Mouse (Mus musculus) embryonic facial prominence, embryonic 14.5 days (tissue): ENCODE data around the gene Bri3. TPM values are rescaled to one million over a fixed set of nuclear protein-coding genes. Genes with fewer than 3 reads are reported as not detected.

Experiments
- ATAC-seq: fragments of 200-750 bp; cut with Nextera tagmentation; 2 replicates; pipeline ENCODE4 v1.8.0; 2017; ENCODE audit warnings: low read depth, moderate number of reproducible peaks, moderate TSS enrichment
- DNase-seq: peaks from one replicate; pipeline ENCODE4 v3.0.0-alpha.2; 2015; ENCODE audit warnings: low spot score
- H3K27ac ChIP-seq: fragments of 300-500 bp; sonication (generic); replicated peaks from 2 replicates; pipeline ENCODE4 v1.5.1; 2014; ENCODE audit warnings: low read depth, mild to moderate bottlenecking, low read length, moderate library complexity
- H3K27me3 ChIP-seq: fragments of 300-500 bp; sonication (generic); replicated peaks from 2 replicates; pipeline ENCODE4 v1.6.1; 2014; ENCODE audit warnings: low read length; ENCODE audit not compliant: control insufficient read depth, insufficient read depth
- H3K36me3 ChIP-seq: fragments of 300-500 bp; sonication (generic); 2 replicates; pipeline ENCODE4 v1.6.1; 2014; ENCODE audit warnings: low read length, mixed read lengths; ENCODE audit not compliant: control insufficient read depth, insufficient read depth
- H3K4me1 ChIP-seq: fragments of 300-500 bp; sonication (generic); 2 replicates; pipeline ENCODE4 v1.6.1; 2014; ENCODE audit warnings: antibody characterized with exemption, low read length; ENCODE audit not compliant: control insufficient read depth, insufficient read depth
- H3K4me2 ChIP-seq: fragments of 300-500 bp; sonication (generic); 2 replicates; pipeline ENCODE4 v1.6.1; 2014; ENCODE audit warnings: low read depth, mild to moderate bottlenecking, low read length, moderate library complexity, mixed read lengths
- H3K4me3 ChIP-seq: fragments of 300-500 bp; sonication (generic); 2 replicates; pipeline ENCODE4 v1.5.1; 2014; ENCODE audit warnings: low read depth, mild to moderate bottlenecking, low read length
- H3K9ac ChIP-seq: fragments of 300-500 bp; sonication (generic); 2 replicates; pipeline ENCODE4 v1.6.1; 2014; ENCODE audit warnings: low read depth, mild to moderate bottlenecking, low read length, moderate library complexity, mixed read lengths
- H3K9me3 ChIP-seq: fragments of 300-500 bp; sonication (generic); 2 replicates; pipeline ENCODE4 v1.6.1; 2016; ENCODE audit warnings: low read length; ENCODE audit not compliant: control insufficient read depth
- WGBS: fragments of 180-500 bp; shearing (Covaris S2); extraction: QIAGEN DNeasy Blood & Tissue Kit; methylation state at CpG from one replicate; pipeline ENCODE4 v1.1.7; 2014; 5-methylcytosine and 5-hydroxymethylcytosine counted together
- polyA plus RNA-seq: library from polyadenylated mRNA; unstranded; fragments of >200 nt; fragmentation: Nextera tagmentation; extraction: Ambion mirVana; gene quantifications from 2 replicates; pipeline ENCODE4 v1.2.1, GENCODE M21; 2014

Bri3 gene
- 96.3 and 99.8 TPM in 2 replicates for polyA plus RNA-seq

DNA sequence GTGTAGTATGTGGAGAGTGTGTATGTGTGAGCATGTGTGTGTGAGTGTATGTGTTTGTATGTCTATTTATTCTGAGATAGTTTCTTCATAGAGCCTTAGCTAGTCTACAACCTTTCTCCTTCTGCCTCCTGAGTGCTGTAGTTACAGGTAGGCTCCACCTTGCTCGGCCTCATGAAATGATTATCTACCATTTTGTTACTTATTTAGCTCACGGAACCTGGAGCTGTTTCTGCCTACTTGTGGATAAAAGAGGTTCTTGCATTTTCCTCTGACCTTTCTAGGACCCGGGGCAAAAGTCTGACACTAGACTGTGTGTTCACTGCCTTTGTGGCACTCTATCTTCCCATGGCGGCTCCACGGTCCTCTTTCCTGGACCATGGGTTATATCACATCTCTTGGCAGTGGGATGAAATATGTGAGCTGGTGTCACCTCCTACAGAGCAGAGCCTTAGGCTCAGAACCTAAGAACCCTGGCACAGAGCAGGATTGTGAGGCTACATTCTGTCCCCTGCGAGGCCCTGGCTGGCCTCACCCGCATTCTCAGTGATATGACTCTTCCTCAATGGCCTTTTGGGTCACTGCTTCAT is at the start of gene Bri3:
Bri3 (plus strand) TSS at position 537 of the 587 bp plus-strand sequence.
- H3K4me3 ChIP-seq: no peak within 1 kb of the TSS

DNA sequence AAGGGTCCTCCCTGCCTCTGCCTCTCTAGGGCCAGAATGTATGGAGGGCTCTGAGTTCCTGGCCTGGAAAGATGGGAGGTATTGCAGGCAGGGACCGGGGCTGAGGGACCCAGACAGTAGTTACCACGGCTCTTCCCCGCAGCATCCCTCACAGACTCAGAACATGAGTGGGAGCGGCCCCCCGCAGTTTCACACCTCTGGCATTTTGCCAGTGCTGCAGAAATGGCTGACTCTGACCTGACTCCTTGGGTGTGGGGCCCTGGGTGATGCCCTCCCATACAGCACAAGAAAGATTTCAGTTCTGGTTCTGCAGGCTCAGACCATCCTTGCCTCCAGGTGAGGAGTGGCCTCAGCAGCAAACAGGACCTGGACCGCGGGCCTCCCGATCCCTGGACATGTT is 48.7 kb upstream of the Bri3 start:
- Histone ChIP-seq H3K4me3 (no peak overlapping the region), H3K9ac (no peak overlapping the region), H3K27me3 (no peaks in the 10 kb centered on the region), H3K27ac (no peak overlapping the region), H3K4me1 (peaks cover 3% of the 10 kb centered on the region; the same call in 1 of the 2 replicates), H3K4me2 (no peak overlapping the region), H3K9me3 (no peaks in the 10 kb centered on the region), H3K36me3 (peaks cover 12% of the 10 kb centered on the region; the same call in 1 of the 2 replicates)
- ATAC-seq (no peak), DNase-seq (no peak)
- 85% methylated on average over 8 of the region's 8 CpGs for WGBS

More for the DNA sequence above, at the start of gene Bri3:
- H3K9ac ChIP-seq: no peak within 1 kb of the TSS
- peaks cover 12% of the 10 kb centered on the region; the same call in 1 of the 2 replicates for H3K4me1 ChIP-seq
- H3K27me3 ChIP-seq: no peaks in the 10 kb centered on the region
- no peak for DNase-seq
- WGBS: 90% methylated on average over 7 of the region's 7 CpGs
- H3K9me3 ChIP-seq: no peaks in the 10 kb centered on the region
- no peak within 1 kb of the TSS for H3K27ac ChIP-seq
- no peak for ATAC-seq
- H3K4me2 ChIP-seq: no peak within 1 kb of the TSS
- no peaks in the 10 kb centered on the region for H3K36me3 ChIP-seq

DNA sequence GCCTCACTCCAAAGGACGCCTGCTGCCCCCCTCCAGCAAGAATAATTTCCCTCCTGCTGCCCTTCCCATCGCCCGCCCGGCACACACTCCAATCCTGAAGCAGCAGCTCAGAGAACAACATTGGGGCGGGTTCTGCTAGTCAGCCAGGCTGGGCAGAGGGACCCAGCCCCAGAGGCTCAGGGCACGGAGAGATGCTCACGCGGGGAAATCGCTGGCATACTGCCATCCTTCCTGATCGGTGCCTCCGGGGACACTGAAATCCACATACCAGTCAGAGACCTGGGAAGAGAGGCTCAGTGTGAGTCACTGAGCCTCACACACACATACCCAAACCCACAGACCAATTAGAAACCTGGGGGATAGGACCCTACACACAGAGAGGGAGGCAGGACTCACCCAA is 43.6 kb upstream of the Bri3 start:
- peaks cover 9% of the 10 kb centered on the region; the same call in 1 of the 2 replicates for H3K9me3 ChIP-seq

DNA sequence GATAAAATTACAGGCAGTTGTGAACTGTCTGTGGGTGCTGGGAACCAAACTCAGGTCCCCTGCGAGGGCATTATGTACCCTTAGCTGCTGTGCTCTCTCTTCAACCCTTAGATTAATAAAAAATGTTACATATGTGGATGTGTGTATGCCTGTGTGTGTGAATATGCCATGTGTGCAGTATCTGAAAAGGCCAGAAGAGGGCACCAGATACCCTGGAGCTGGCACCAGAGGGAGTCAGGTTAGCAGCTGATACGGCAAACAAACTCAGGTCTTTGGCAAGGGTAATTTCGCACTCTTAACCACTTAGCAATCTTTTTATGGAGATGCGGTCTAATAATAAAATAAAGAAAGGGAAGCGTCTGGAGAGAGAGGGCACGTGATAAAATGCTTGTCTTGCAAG is 41.8 kb upstream of the Bri3 start:
- no peak overlapping the region for H3K4me3 ChIP-seq
- H3K36me3 ChIP-seq: peaks cover 62% of the 10 kb centered on the region
- H3K4me1 ChIP-seq: no peaks in the 10 kb centered on the region
- no peak overlapping the region for H3K9ac ChIP-seq
- 94% methylated on average over 6 of the region's 6 CpGs for WGBS
- no peak overlapping the region for H3K4me2 ChIP-seq
- peaks cover 9% of the 10 kb centered on the region; the same call in 1 of the 2 replicates for H3K9me3 ChIP-seq
- ATAC-seq (no peak), DNase-seq (no peak)
- no peaks in the 10 kb centered on the region for H3K27me3 ChIP-seq
- no peak overlapping the region for H3K27ac ChIP-seq

More for the DNA sequence above, 43.6 kb upstream of the Bri3 start:
- no peak overlapping the region for H3K4me2 ChIP-seq
- no peak overlapping the region for H3K4me3 ChIP-seq
- 70% methylated on average over 11 of the region's 11 CpGs for WGBS
- DNase-seq (peak; percentile 22), ATAC-seq (0 out of 2 replicates have a peak, but pooled peaks have one; percentile 17)
- H3K4me1 ChIP-seq: no peaks in the 10 kb centered on the region
- peaks cover 53% of the 10 kb centered on the region for H3K36me3 ChIP-seq
- no peak overlapping the region for H3K9ac ChIP-seq
- H3K27ac ChIP-seq: no peak overlapping the region
- no peaks in the 10 kb centered on the region for H3K27me3 ChIP-seq

DNA sequence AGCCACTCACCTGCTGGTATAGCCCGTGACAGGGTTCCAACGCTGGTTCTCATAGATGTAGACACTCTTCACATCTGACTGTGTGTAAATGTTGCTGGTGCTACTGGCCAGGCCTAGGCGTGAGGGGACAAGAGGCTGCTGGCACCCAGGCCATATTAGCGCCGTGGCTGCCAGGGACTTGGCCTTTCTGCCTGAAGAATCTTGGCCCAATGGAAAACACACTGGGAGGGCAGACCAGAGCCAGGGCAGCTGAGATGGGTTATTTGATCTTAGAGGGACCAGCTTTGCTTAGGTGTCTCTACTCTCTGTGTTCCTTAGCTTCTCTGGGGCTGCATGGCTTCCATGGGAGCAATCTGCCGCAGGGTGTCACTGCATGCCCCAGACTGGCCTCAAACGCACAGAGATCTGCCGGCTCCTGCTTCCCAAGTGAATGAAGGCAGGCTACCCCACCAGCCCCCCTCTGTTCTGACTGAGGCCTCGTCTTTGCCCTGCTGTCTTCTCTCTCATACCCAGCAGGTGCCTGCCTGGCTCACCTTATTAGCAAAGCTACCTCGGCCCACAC is 40.8 kb upstream of the Bri3 start:
- Histone ChIP-seq H3K9me3 (peaks cover 9% of the 10 kb centered on the region; the same call in 1 of the 2 replicates), H3K27ac (no peak overlapping the region), H3K27me3 (no peaks in the 10 kb centered on the region), H3K4me1 (no peaks in the 10 kb centered on the region), H3K4me2 (no peak overlapping the region), H3K9ac (no peak overlapping the region), H3K4me3 (no peak overlapping the region), H3K36me3 (peaks cover 61% of the 10 kb centered on the region)
- no peak for ATAC-seq
- 94% methylated on average over 10 of the region's 10 CpGs for WGBS
- no peak for DNase-seq

DNA sequence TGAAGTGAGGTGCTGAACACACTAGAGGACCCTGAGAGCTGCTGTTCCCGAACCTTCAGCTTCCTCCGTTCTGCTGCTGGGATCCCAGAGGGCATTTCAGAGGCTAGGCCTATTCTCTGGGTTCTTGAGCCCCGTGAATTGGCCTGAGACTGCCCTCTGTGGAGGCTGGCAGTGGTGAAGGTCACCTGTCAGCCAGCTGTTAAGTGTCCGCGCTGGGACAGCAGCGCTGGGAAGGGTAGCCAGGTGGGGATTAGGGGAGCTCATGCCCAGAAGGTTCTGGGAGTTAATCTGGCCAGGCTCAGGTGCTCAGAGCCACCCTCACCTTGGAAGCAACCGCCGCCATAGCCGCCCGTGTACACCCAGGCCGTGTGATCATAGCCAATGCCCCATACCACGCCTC is 39.9 kb upstream of the Bri3 start:
- H3K9ac ChIP-seq: no peak overlapping the region
- no peak overlapping the region for H3K4me3 ChIP-seq
- 88% methylated on average over 11 of the region's 12 CpGs for WGBS
- H3K27ac ChIP-seq: no peak overlapping the region
- H3K27me3 ChIP-seq: no peaks in the 10 kb centered on the region
- no peak for DNase-seq
- ATAC-seq: no peak
- H3K36me3 ChIP-seq: peaks cover 65% of the 10 kb centered on the region
- no peaks in the 10 kb centered on the region for H3K4me1 ChIP-seq
- no peak overlapping the region for H3K4me2 ChIP-seq
- peaks cover 9% of the 10 kb centered on the region; the same call in 1 of the 2 replicates for H3K9me3 ChIP-seq

DNA sequence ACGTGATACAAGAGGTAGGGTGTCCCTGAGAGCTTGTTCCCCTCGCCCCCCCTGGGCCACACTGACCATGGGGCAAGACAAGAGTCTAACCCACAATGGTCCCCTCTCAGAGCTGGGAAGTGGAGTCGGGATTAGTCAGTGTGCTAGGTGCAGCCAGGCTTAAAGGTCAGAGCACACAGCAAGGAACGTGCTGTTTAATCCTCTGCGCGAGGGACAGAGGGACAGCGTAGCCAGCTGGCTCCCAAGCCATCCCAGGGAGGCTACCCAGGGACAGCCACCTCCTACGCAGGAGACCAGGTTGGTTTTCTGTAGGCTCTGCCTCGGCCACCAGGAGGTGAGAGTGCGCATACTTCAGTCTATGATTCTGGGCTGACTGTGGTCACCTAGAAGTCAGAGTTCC is 39.3 kb upstream of the Bri3 start:
- WGBS: 75% methylated on average over 10 of the region's 10 CpGs
- Histone ChIP-seq H3K36me3 (peaks cover 70% of the 10 kb centered on the region), H3K9ac (no peak overlapping the region)

DNA sequence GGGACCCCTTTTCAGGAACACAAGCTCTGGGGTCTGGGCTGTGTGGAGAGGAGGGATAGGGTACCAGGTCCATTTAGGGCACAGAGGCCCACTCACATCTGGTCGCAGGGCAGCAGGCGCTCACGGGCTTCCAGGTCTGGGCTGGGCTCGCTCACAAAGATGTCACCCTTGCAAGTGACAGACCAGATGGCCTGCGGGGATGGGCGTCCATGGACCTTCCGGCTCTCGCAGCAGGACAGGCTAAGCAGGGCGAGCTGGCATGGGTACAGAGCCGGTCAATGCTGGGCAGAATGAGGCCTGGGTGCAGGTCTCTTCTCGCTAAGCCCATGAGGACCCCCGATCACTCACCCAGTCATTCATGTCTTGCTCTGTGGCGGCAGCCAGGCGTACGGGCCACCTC is 38.2 kb upstream of the Bri3 start:
- H3K9ac ChIP-seq: no peak overlapping the region
- H3K27ac ChIP-seq: no peak overlapping the region
- DNase-seq (no peak), ATAC-seq (no peak)
- H3K9me3 ChIP-seq: peaks cover 9% of the 10 kb centered on the region; the same call in 1 of the 2 replicates
- H3K4me2 ChIP-seq: no peak overlapping the region
- WGBS: 94% methylated on average over 12 of the region's 15 CpGs
- peaks cover 73% of the 10 kb centered on the region for H3K36me3 ChIP-seq
- H3K4me1 ChIP-seq: no peaks in the 10 kb centered on the region
- H3K27me3 ChIP-seq: no peaks in the 10 kb centered on the region
- no peak overlapping the region for H3K4me3 ChIP-seq

More for the DNA sequence above, 39.3 kb upstream of the Bri3 start:
- Histone ChIP-seq H3K4me2 (no peak overlapping the region), H3K4me3 (no peak overlapping the region), H3K27ac (no peak overlapping the region), H3K27me3 (no peaks in the 10 kb centered on the region), H3K4me1 (no peaks in the 10 kb centered on the region), H3K9me3 (peaks cover 9% of the 10 kb centered on the region; the same call in 1 of the 2 replicates)
- ATAC-seq: no peak
- no peak for DNase-seq

DNA sequence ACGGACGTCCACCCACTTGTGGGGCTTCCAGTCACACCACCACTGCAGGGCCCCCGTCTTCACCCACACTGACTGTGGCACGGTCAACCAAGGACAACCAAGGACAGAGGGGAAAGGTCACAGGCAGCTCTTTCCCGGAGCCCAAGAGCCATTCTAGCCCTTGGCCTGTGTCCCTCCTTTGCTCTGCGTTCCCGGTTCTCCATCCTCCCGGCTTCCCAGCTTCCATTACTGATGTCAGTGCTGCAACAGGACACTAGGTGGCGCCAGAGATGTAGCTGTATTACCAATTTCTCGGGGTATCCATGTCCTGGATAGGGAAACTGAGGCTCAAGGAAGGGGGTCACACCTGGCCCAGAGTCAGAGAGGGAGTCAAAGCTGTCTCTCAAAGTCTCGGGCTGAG is 36.8 kb upstream of the Bri3 start:
- Histone ChIP-seq H3K9me3 (peaks cover 4% of the 10 kb centered on the region; the same call in 1 of the 2 replicates), H3K36me3 (peaks cover 74% of the 10 kb centered on the region), H3K9ac (no peak overlapping the region), H3K4me2 (no peak overlapping the region), H3K4me1 (no peaks in the 10 kb centered on the region), H3K27ac (no peak overlapping the region), H3K27me3 (no peaks in the 10 kb centered on the region), H3K4me3 (no peak overlapping the region)
- 48% methylated on average over 11 of the region's 11 CpGs for WGBS
- ATAC-seq (no peak), DNase-seq (no peak)
